Mouse (Mus musculus) right cerebral cortex, postnatal 14 days (tissue): Measurements from ENCODE around the gene Babam1.
"Not testable (repeated sequence)": the region's sequence is repeated elsewhere in the genome, so short reads cannot be mapped to it uniquely, and the experiment has no call there.

Experiments
- DNase-seq: peaks from one replicate; pipeline ENCODE4 v3.0.0; 2022

Gene Babam1

DNA sequence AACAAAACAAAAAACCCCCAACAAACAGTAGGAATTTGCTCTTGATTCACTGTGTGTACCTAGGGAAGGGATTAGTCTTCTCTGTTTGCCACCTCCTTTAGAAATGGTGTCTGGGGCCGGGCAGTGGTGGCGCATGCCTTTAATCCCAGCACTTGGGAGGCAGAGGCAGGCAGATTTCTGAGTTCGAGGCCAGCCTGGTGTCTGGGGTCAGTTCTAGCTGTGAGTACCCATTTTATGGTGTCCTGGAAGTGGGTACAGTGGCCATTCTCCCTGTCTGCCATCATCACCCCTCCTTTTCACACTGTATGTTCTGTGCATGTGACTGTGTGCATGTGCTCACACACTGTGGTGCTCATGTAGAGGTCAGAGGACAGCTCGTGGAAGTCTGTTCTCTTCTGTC, 11.6 kb downstream of the Babam1 start:
- DNase-seq, result no peak

- no peak for DNase-seq
Measured at GRCm38 (mm10) chr8:71411535-71412273, 15.0 kb downstream of the Babam1 start.

GRCm38 (mm10) chr8:71422121-71422520, 25.5 kb downstream of the Babam1 start:
- no peak for DNase-seq

- DNase-seq, result not testable (repeated sequence)
Measured at GRCm38 (mm10) chr8:71432935-71433334, 36.3 kb downstream of the Babam1 start.

GRCm38 (mm10) chr8:71437041-71437440, 40.4 kb downstream of the Babam1 start:
- no peak for DNase-seq

- no peak for DNase-seq
Measured at GRCm38 (mm10) chr8:71441404-71441803, 44.7 kb downstream of the Babam1 start.

DNA sequence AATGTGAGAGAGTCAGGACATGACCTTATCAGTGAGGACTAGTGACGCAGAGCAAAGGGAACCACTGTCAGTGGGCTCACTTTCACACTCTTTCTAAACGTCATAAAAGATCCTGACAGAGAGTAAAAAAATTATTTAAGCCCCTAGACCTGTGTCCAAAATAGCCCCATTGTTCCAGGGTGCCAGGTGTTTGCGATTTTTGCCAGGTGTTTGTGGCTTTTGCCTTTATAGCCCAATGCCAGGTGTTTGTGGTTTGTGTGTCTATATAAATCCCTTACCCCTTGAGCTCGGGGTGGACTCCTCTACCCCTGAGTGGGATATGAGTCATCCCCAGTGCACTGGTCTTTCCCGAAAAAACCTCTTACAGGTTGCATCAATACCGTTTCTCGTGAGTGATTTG, 48.4 kb downstream of the Babam1 start:
- DNase-seq, result no peak

DNA sequence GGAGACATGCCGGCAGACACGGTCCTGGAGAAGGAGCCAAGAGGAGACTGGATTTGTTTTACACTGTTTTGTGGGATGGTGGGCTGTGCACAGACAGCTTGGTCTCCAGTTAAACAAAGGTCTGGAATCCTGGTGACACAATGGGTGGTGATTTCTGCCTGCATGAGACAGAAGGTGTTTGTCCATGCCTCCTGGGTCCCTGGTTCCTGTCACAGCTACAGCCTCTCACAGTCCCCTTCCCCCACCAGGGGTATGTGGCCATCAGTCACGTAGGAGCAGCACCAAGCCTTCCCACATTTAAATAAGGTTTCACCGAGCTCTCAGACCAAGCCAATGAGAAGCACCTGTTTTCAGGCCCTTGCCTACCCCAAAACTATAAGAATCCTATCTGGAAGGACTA, 54.7 kb downstream of the Babam1 start:
- DNase-seq, result no peak

GRCm38 (mm10) chr8:71451777-71452176, 55.1 kb downstream of the Babam1 start:
- no peak for DNase-seq

GRCm38 (mm10) chr8:71452669-71453068, 56.0 kb downstream of the Babam1 start:
- DNase-seq, result no peak
